Mouse (Mus musculus) adrenal gland, postnatal 10 days (tissue): ENCODE results near the gene Lyz2. TPM values are rescaled to one million over a fixed set of nuclear protein-coding genes. Genes with fewer than 3 reads are reported as not detected.
"Not testable (repeated sequence)": the region's sequence is repeated elsewhere in the genome, so short reads cannot be mapped to it uniquely, and the experiment has no call there.

Experiments
- DNase-seq: peaks from one replicate; pipeline ENCODE4 v3.0.0; 2021; ENCODE audit warnings: mixed read lengths
- long read RNA-seq, 2 experiments: library from polyadenylated mRNA; stranded (forward); transcript quantifications; one replicate each; pipeline ENCODE4 v2.0.0; 2021
- total RNA-seq, 2 experiments: library from RNA; stranded (reverse); gene quantifications; 2 replicates each; pipeline ENCODE4 v1.2.3; 2021

The Lyz2 gene
- total RNA-seq: 100 to 1,000 TPM; 106 to 122 TPM
- long read RNA-seq, experiment 1, transcript Lyz2-201 (4 exons, 1,316 nt): major isoform, 234 of 242 reads
- long read RNA-seq, experiment 1, partial matches to known transcripts: 8 of 242 reads
- long read RNA-seq, experiment 1, other reads (novel, unspliced or antisense): 0 of 242 reads
- long read RNA-seq, experiment 2, transcript Lyz2-201 (4 exons, 1,316 nt): major isoform, 68 of 69 reads
- long read RNA-seq, experiment 2, partial matches to known transcripts: 1 of 69 reads
- long read RNA-seq, experiment 2, other reads (novel, unspliced or antisense): 0 of 69 reads

- peak; percentile 6 for DNase-seq
Measured at GRCm38 (mm10) chr10:117282049-117282448, at the start of gene Lyz2. Gene Lyz2, minus strand, starts transcription at chr10:117282321.

- DNase-seq: peak; percentile 31
Measured at GRCm38 (mm10) chr10:117330521-117330920, 48.4 kb upstream of the Lyz2 start.

- no peak for DNase-seq
Measured at GRCm38 (mm10) chr10:117323782-117324181, 41.7 kb upstream of the Lyz2 start.

- no peak for DNase-seq
Measured at GRCm38 (mm10) chr10:117322630-117323029, 40.5 kb upstream of the Lyz2 start.

GRCm38 (mm10) chr10:117320571-117320981 is 38.5 kb upstream of the Lyz2 start:
- no peak for DNase-seq

GRCm38 (mm10) chr10:117316391-117316790 is 34.3 kb upstream of the Lyz2 start:
- DNase-seq: no peak

DNA sequence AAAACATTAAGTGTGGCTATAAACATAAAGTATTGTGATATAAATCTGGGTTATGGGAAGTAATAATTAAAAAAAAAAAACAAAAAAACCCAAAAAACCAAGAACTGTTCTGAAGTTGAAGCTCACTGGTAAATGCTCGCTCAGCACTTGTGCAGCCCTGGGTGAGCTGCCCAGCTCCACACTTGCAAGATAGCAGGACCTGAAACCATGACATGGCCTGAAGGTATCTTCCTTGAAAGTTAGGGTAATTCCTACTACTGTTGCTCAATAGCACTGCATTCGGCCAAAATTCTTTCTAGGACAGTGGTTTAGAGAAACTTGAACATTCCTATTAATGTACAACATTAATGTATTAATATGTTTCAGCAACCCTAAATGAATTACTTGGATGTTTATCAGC is 31.0 kb upstream of the Lyz2 start:
- DNase-seq: no peak

- DNase-seq: no peak
Measured at GRCm38 (mm10) chr10:117312168-117312567, 30.0 kb upstream of the Lyz2 start.

- no peak for DNase-seq
Measured at GRCm38 (mm10) chr10:117304371-117304770, 22.2 kb upstream of the Lyz2 start.

DNA sequence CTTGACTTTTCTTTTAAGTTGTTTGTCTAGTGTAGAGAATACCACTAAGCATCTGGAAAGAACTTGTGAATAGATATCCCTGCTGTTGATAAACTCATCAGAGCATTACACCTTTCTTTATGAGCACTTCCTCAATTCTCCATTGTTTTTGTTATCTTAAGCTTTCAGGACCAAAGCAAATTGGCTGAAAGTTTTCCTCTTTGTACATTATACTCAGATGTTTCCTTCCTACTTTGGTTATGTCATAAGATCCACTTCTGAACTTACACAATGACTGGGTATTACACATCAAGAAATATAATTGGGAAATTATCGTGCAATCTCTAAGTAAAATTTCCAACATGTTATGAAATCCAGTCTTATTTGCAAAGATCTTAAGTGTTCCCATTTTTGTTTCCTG is 19.6 kb upstream of the Lyz2 start:
- no peak for DNase-seq

DNA sequence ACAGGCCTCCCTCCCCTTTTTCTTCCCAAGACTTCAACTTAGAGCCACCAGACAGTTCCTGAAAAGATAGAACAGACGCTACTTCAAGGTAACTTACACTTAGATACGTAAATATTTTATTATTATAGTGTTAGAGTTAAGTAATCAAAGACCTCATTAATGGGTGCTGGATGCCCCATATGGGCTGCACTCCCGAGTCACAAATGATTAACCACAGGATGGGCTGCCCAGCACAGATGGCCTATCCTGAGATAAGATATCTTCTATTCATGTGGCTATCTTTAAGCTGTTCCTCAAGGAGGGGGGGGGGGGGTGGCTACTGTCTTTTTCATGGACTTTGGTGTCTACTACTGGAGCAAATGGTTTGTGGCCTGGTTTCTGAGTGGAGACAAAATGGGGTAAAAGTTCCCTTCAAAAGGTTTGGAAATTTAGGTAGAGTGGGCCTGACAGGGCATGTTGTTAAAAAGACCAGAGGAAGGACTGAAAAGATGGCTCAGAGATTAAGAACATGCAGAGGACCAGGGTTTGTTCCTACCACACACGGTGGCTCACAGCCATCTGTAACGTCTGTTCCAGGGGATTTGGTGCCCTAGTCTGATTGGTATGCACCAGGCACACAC is 17.9 kb upstream of the Lyz2 start:
- DNase-seq: no peak

- DNase-seq: no peak
Measured at GRCm38 (mm10) chr10:117299106-117299505, 17.0 kb upstream of the Lyz2 start.

DNA sequence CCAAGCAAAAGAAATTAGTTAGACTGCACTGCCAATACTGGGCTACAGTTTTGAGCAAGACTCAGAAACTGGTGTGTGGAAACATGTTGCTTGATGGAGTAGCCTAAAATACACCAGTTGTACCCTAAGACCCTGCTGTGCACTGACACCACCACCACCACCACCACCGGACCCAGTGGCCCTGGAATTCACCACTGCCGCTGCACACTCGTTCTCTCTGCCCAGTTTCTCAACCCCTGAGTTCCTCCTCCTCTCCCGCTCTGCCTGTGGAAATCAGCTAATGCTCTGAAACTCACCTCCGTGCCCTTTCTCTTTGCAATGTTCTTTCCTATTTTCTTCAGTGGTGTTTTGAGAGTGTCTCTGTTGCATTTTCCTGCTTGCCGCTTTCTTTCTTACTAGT is 16.2 kb upstream of the Lyz2 start:
- no peak for DNase-seq

- DNase-seq: peak; percentile 11
Measured at GRCm38 (mm10) chr10:117292671-117293070, 10.6 kb upstream of the Lyz2 start, which contains the start of gene Lyz1. Gene Lyz1, minus strand, starts transcription at chr10:117292868.

- not testable (repeated sequence) for DNase-seq
Measured at GRCm38 (mm10) chr10:117290936-117291335, 8.8 kb upstream of the Lyz2 start.

DNA sequence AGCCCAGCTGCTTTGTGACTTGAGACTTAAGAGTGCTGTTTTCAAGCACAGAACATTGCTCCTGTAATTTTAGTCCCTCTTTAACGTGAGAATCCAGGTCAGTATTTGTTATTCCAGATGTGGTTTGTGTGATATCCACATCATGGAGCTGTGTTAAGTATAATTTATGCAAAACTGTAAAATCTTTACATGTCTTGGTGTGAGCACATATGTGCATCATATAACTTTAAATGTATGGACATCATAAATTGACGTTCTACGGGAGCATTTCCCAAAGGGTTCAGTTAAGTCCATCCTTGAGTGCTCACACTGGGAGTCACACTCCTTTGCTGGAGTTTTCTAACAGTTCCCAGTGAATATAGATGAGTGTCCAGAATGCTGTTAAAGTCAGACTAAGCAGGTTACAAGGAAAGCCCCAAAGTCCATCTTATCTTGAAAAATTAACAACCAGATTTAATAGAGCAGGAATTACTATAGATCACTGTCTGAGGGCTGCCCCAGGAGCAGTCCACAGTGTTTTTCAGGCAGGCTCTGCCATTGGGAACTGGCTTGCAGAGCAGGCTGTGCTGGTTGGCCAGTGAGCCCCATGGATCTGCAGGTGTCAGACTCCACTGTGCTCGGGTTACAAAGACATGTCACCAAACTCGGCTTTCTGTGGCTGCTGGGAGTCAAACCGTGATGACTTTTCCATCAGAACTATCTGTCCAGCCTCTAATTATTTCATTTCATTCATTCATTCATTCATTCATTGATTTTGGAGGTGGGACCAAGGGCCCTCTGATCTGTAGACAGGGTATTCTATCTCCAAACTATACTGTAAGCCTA is 8.1 kb upstream of the Lyz2 start:
- DNase-seq: no peak

DNA sequence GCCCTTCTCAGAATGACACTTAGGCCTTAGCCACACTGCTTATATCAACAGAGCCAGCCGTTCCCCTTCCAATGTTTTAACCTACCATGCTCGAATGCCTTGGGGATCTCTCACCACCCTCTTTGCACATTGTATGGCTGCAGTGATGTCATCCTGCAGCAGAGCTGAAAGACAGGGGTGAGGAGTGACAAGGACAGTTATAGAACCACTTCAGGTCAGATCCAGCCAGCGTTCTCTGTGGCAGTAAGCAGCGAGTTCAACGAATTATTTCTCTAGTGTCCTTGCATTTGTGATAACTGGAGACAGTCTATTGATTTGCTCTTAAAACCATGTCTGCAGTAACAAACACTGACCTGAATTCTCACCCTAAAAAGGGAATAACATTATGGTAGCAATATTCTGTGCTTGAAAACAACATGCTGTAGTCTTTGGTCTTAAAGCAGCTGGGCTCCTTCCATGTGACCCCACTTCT is 6.9 kb upstream of the Lyz2 start:
- DNase-seq: not testable (repeated sequence)

DNA sequence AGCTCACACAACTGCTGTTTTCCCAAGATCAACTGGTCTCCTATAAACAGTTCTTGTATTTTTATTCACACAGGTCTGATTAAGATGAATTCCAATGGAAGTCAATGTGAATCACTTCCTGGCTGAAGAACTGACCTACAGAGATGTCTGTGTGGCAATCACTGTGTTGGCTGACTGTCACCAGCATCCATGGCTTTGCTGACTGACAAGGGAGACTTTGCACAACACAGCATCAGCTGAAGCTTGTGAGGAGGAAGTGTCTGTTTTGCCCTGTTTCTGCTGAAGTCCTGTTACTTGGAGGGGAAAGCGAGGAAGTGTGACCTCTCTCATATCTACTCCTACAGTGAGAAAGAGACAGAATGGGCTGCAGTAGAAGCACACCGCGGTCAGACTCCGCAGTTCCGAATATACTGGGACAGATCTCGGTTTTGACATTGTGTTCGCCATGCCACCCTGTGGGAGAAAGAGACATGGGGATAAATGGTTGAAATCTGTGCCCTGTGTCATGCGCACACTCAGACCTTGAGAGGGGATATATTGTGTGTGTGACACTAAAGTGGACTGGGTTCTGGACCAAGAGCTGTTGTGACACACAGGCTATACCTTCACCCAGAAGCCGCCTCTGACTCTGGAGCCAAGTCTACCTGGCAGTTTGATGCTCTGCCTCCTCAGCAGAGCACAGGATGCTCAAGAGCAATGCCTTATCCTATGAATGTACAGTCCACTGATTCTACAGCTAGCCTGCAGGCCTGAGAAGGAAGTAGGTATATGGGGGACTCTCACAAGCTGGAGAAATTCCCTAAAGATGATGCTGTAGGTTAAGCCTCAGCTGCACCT is 6.3 kb upstream of the Lyz2 start:
- no peak for DNase-seq

DNA sequence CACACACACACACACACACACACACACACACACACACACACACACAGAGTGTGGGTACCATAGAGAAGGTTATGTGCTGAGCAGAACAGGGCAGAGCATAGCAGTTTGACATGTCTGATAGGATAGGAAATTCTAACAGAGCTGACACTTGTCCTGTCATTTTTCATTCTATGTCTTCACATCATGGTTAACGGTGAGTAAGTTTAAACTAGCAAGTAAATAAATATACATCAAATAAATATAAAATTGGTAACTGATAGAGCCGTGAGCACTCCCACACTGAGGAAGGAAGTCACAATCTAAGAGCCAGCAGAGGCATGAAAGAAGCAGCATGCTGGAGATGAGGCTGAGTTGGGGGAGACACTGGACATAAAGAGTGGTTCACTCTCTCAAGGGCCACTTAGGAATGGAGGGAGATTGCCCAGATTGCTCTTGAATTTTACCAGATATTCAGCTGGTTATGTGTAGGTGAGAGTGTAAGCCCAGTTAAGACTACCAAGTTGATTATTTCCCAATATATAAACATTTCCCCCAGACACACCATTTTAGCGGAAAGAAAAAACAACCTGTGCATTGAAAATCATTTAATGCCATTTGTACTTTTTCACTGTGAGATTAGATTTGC is 5.2 kb upstream of the Lyz2 start:
- DNase-seq: no peak

- no peak for DNase-seq
Measured at GRCm38 (mm10) chr10:117286366-117286970, 4.3 kb upstream of the Lyz2 start.

DNA sequence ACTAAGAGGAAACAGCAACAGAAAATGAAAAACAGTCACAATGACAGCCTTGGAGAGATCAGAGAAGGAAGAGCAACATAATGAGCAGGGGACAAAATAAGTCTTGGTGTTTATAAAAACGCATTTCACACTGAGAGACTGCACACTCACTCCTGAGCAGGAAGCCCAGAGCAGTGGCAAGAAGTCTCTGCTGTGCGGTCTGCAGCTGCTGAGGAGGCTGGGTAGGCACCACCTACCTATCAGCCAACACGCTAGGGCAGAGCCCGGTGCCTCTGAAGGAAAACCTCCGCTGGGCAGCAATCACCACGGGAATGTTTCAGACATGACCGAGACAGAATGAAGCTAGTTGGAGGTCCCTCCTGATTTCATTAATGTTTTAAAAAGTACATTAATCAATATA is 3.5 kb upstream of the Lyz2 start:
- DNase-seq: not testable (repeated sequence)
